Mouse (Mus musculus) R1 (cell line): ENCODE measurements around the gene Gpr83.

Source experiments
- DNase-seq: peaks from one replicate; pipeline ENCODE4 v3.0.0-alpha.2; 2018; ENCODE audit warnings: low read depth, low spot score

Gpr83 gene

DNA sequence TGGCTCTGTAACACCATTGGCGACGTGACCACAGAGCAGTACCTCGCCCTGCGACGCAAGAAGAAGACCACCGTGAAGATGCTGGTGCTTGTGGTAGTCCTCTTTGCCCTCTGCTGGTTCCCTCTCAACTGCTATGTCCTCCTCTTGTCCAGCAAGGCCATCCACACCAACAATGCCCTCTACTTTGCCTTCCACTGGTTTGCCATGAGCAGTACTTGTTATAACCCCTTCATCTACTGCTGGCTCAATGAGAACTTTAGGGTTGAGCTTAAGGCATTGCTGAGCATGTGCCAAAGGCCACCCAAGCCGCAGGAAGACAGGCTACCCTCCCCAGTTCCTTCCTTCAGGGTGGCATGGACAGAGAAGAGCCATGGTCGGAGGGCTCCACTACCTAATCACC lies 8.3 kb downstream of the Gpr83 start:
- DNase-seq: no peak

GRCm38 (mm10) chr9:14870377-14870776 lies 10.4 kb downstream of the Gpr83 start:
- no peak for DNase-seq

DNA sequence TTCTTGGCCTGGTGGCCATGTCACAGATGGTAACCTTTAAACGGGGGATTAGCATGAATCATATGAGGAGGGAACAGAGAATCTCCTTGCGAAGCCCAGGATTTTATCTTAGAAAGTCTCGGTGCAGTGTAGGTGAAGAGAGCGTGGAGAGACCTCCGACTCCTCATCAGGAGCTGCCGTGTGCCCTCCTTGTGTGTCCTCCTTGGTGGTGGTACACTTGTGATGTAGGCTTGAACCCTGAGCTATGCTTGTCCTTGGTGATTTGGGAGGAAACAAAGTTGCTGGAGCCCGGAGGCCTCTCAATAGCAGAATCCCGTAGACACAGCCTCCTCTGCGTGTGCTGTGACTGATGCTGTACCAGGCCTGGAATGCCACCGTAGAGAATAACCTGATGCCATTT lies 10.8 kb downstream of the Gpr83 start:
- no peak for DNase-seq

GRCm38 (mm10) chr9:14871536-14871935 lies 11.5 kb downstream of the Gpr83 start:
- no peak for DNase-seq

DNA sequence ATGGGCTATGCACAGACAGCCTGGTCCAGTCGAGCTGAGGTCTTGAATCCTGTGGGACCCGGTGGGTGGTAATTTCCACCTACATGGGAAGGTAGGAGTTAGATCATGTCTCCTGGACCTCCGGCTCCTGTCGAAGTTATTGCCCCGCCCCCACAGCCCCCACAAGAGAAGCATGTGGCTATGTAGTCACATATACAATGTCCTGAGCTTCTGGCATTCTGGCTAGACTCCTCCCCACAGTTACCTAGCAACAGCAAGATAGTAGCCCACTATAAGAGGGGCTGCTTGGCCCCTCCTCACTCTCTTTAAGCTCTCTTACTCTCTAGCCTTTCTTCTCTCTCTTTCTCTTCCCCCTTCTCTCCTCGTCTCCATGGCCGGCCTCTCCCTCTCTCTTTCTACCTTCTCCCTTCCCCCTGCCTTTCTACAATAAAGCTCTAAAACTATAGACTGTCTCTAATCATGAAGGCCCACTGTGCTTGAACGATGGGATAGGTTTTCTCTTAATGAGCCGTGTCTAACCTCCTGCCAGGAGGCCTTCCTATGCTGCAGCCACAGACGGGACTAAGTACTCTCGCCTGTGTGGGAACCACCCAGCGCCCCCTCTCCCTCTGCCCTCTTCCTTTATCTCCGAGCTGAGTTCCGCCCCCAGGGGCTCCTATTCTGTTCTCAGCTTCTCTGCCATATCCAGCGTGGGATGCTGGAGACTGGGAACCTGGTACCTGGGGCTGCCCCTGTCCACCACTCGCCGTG lies 12.3 kb downstream of the Gpr83 start:
- no peak for DNase-seq

DNA sequence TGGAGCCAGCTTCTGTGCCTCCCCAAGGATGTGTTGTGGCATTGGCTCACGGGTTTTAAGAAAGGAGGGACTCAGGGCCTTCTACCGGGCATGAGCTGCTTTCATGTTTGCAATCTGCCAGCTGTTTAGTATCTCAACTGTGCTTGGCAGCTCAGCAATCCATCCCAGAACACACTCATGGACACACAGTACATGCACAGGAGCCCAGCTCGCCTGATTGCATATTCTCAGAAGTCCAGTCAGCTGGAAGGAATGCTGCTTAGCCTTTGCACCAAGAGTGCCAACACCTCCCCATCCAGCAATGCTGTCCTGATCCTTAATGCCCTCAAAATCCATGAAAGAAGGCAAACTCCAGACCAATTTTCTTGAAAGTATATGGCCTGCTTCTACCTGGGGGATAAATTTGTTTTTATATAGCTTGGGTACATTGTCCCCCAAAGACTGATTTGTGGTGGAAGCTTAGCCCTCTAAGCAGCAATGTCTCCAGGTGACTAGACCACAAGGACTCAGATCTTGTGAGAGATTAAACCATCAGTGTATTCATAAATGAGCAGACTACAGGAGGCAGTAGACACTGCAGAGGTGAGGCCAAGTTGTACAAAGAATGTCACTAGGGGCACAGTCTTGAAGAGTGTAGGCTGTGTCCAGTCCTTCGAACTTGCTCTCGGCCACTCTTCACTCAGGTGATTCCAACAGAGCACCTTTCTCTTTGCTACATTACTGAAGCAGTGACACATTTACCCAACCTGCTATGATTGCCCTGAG lies 15.9 kb downstream of the Gpr83 start:
- DNase-seq: no peak

DNA sequence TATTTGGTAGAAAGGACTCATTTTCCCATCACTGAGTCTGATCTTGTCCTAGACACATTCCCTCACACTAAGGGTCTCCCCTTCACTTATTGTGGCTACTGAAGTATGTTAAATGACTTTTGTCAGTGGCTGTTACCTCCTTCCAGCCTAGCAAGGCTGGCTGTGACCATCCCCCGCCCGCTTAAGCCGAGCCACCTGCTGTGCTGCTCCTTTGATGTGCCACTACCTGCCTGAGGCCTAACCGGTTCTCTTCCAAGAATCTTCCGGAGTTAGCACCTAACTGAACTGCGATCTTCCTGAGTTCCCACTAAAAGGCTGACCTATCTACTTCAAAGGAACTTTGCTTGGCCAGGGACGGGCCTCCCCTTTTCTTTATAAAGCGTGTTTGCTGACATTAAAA lies 16.6 kb downstream of the Gpr83 start:
- DNase-seq: peak; percentile 46

DNA sequence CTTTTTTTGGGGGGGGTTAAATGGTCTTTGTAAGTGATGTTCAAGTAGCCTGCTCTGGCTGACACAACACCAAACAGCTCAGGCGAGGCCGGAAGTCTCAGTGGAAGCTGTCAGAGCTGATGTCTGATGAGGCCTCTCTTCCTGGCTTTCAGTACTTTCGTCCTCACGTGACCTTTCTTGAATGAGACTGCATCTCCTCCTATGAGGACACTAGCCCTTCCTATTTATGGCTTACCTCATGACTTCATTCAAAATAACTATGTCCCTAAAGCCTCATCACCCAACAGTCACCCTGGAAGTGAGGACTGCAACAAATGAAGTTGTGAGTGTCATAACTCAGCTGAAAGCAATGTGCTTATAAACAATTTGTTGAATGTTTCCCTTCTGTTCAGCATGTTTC lies 24.6 kb downstream of the Gpr83 start:
- no peak for DNase-seq

DNA sequence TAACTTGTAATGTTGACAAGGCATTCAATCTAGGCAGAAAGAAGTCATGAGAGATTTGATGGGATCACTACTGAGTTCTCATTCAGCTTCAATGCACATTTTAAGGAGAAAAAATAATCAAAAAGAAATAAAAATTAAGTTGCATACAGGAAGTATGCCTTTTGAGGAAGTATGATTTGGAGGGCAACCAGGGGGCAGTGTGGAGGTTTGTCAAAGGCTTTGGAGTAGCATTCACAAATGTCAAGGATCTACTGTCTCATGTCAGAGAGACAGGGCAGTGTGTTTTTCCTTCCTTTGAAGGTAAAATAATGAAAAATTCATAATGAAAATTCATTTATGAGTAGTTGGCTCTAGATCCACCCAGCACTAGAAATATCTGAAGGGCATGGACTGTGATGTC lies 25.1 kb downstream of the Gpr83 start:
- no peak for DNase-seq

GRCm38 (mm10) chr9:14885954-14886353 lies 25.9 kb downstream of the Gpr83 start:
- DNase-seq: no peak

- DNase-seq: no peak
These were observed 27.9 kb downstream of the Gpr83 start for GRCm38 (mm10) chr9:14887787-14888382.

DNA sequence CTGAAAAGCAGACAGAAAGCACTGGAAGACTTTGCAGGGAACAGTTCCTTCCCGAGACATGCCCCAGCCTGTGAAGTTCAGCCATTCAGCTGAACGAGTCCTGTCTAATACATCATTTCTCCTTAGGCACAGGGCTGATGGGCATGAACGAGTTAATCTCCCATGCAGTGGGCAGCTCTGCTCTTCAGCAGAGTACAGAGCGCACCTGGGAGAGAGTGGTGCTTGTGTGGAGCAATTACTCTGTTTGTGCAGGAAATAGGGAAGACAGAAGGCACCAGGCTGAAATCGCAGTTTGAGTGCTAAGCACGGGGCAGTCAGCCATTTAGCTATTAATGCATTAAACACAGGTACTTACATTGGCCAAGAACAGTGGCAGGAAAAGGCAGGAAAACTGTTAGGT lies 28.7 kb downstream of the Gpr83 start:
- DNase-seq: no peak

DNA sequence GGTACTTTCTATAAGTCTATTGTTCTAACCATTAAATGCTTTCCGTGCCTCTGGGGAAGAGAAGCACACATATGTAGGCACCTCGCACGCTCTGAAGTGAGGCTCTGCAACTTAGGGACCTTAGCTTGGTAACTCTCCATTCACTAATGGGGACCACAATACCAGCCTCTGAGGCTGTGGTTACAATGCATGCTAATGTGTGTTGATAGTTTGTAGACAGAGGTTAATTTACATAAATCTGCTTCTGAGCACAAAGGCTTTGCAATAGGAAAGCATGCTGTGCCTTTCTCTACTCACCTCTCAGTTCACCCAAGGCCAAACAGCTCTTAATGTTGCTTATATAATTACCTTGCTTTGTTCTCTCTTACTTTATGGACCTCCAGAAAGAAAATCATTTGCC lies 30.7 kb downstream of the Gpr83 start:
- peak; percentile 71 for DNase-seq

DNA sequence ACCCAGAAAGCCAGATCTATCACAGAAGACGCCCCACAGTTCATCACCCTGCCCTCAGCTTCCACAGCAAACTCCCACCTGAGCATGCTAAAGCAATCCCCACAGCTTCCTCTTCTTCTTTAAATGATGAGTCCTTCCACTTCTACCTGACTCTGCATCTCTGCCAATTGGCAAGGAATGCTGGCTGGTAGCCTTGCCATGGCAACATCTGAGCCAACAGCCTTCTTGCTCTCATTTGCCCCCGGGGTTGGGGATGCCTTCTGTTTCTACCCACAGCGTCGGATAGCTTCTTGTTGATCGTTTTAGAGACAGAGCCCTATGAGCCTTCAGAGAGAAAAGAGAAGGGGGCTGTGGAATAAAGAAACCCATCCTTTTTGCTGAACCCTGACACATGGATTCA lies 31.9 kb downstream of the Gpr83 start:
- DNase-seq: no peak

DNA sequence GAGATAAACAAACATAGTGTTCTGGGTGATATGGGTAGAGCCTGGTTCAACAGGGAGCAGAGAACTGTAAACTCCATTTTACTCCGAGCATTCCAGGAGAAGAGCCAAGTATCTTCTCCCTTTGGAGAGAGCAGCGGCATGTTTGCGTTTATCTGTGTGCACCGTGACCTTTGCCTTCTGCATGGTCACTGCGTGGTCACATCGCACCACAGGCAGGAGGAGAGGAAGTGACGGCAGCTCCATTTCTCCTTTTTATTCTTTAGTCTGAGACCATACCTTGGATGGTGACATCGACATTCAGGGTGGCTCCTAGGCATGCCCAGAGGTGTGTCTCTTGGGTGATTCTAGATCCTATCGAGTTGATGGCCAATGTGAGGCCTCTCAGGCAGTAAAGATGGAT lies 33.4 kb downstream of the Gpr83 start:
- DNase-seq: no peak

- peak; percentile 51 for DNase-seq
These were observed 34.6 kb downstream of the Gpr83 start for GRCm38 (mm10) chr9:14894628-14895027.

DNA sequence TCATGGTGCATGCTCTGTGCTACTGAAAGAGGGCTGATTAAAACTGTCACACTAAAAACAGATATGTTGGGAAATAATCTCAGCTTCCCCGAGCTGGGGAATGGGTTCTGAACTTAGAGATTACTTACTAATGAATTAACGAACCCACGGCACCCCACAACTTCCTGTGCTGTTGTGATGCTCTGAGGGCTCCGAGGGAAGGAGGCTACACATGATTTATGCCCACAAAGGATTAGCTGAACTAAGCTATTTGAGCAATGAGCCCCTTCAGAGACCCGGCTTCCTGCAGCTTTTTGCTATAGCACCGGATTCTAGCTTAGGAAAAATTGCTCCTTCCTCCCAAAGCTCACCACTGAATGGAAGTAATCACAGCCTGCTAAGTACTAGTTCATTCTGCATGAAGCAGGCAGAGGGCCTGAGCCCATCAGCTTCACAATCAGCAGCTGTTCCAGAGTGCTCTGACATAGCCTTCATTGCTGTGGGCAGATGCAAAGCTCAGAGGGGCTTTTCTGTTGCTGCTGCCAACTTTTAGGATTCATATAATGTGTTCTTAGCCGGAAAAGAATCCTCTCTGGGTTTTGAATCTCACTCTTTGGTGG lies 35.3 kb downstream of the Gpr83 start:
- no peak for DNase-seq

DNA sequence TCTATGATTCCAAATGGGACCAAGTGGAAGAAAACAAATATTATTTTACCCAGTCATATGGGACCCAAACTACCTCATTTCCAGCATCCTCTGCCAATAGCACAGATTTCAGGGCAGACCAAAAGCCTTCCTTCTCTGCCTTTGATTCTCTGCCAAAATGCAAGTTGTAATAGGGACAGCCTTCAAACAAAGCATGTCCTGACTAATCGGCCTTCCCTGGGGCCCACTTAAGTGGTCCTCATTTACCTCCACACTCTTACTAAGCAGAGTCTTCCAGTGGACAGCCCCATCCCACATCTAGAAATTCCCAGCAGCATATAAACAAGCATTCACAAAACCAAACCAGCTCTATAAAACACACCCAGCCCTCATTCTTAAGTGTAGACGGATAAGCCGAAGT lies 37.1 kb downstream of the Gpr83 start:
- DNase-seq: no peak

GRCm38 (mm10) chr9:14901757-14902156 lies 41.7 kb downstream of the Gpr83 start:
- no peak for DNase-seq

DNA sequence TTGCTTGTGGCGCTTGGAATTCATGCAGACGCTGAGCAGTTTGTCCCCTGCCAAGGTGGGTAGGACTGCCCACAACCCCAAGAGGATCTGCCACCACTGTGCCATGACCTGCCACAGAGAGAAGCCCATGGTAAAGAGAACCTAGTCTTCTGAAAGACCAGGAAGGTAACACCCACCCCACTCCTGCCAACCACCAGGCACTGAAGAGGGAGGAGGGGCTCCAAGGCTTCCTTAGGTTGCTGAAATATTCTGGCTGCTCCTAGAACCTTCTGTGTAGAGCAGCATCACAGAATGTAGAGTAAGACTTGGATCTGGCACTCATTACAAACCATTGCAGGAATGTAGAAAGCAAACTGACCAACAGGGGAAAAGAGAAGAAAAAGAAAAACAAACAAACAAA lies 42.4 kb downstream of the Gpr83 start:
- DNase-seq: no peak

GRCm38 (mm10) chr9:14903006-14903405 lies 43.0 kb downstream of the Gpr83 start:
- DNase-seq: no peak

DNA sequence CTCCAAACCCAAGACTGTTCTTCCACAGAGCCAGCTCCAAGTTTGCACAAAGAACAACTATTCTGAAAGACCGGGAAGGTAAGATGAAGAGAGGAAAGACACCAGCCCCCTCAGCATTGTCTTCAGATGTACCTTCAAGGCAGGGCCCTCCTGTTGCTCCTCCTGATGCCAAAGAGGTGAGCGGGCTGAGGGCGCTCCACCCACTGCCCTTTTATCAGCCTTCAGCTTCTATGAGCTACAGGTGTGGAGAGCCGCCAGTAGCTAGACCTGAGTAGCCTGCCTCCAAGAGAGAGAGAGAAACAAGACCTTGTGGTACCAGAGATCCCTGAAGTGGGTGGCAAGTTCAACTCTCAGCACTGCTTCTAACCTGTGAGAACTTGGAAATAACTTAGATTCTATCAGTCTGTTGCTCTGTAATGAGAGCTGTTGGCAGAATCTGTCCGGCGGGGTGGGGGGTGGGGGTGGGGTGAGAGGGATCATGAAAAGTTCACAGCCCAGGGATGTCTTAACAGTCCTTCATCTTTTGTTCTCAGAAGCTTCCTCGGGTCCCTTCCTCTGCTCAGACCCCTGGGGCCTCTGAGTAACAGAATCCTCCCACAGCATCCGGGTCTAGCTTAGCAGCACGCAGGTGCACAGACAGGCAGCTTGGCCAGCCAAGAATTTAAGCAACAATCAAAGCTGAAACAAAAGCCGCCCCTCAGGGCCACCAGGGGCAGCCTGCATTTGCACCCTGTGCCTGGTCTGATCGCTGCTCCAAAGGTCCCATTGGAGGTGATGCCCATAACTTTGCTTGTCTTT lies 43.8 kb downstream of the Gpr83 start, which contains the start of gene Izumo1r:
Gene Izumo1r, minus strand, starts transcription at position 369 of the 798 bp plus-strand sequence.
- peak; percentile 49 for DNase-seq
